Comparison of ENCODE assay signal across 15 mouse cellular contexts in the genomic region with DNA sequence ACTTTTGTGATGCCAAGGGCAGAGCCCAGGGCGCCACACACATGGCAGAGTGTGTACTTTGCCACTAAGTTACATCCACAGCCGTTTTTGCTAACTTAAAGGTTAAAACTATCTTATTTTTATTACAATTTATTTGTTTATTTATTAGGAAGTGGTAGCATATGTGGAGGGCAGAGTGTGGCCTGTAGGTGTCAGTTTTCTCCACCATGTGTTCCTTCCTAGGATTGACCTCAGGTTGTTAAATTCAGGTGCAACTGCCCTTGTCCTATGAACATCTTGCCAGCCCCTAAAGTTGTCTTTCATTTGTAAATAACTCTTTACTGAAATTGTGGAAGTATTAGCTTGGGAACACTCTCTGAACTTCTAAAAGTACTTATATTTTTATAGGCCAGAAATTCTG.
"Had no signal": no experiment of that assay in that cellular context is flagged by ENCODE, and none has a peak within 500 bp of the region (broad histone marks: within the 10 kb centered on the region; RNA-seq: fewer than 3 reads in every experiment).

No protein-coding gene starts in this region.

- H3K4me2 ChIP-seq: kidney, embryonic 15.5 days; limb, embryonic 15.5 days; liver, embryonic 12.5 days; lung, embryonic 14.5 days; neural tube, embryonic 12.5 days had no signal

- H3K4me1 ChIP-seq: kidney, embryonic 15.5 days; limb, embryonic 15.5 days; liver, embryonic 12.5 days; midbrain, embryonic 10.5 days; neural tube, embryonic 12.5 days had no signal

- DNase-seq: kidney, postnatal 14 days; layer of hippocampus, adult 9-11 months; layer of hippocampus, postnatal 36 days; lung, embryonic 14.5 days; lung, postnatal 10 days; lung, postnatal 4 days; midbrain, embryonic 14.5 days; right cerebral cortex, postnatal 14 days; thymus, postnatal 4 days had no signal

- H3K27me3 ChIP-seq: kidney, embryonic 15.5 days; limb, embryonic 15.5 days; liver, embryonic 12.5 days; neural tube, embryonic 12.5 days had no signal

- H3K27ac ChIP-seq: kidney, embryonic 15.5 days; limb, embryonic 15.5 days; liver, embryonic 12.5 days; midbrain, embryonic 10.5 days; neural tube, embryonic 12.5 days had no signal

- H3K4me3 ChIP-seq: kidney, embryonic 15.5 days; limb, embryonic 15.5 days; liver, embryonic 12.5 days; midbrain, embryonic 10.5 days; myocyte; neural tube, embryonic 12.5 days had no signal

- H3K9me3 ChIP-seq: kidney, embryonic 15.5 days; limb, embryonic 15.5 days; liver, embryonic 12.5 days; midbrain, embryonic 10.5 days; neural tube, embryonic 12.5 days had no signal

- ATAC-seq: liver, embryonic 12.5 days had no signal

- H3K9ac ChIP-seq: kidney, embryonic 15.5 days; limb, embryonic 15.5 days; liver, embryonic 12.5 days; lung, embryonic 14.5 days; neural tube, embryonic 12.5 days had no signal
